Mouse (Mus musculus) adrenal gland, adult 18-20 months (tissue): Measurements from ENCODE around the gene Fndc1. TPM values are rescaled to one million over a fixed set of nuclear protein-coding genes. Genes with fewer than 3 reads are reported as not detected.

ENCODE experiments used
- DNase-seq, 2 experiments: peaks; one replicate each; pipeline ENCODE4 v3.0.0; 2021 to 2022; ENCODE audit warnings: low spot score in 2 of 2
- long read RNA-seq, 2 experiments: library from polyadenylated mRNA; stranded (forward); transcript quantifications; one replicate each; pipeline ENCODE4 v2.0.0; 2021
- total RNA-seq, 2 experiments: library from RNA; stranded (reverse); gene quantifications; 1 replicate in 1 of 2; 2 replicates in 1 of 2; pipeline ENCODE4 v1.2.3; 2021

The Fndc1 gene
- 10 to 100 TPM in 1 of 2 experiments, 1 to 10 TPM in 1; 4.7 to 10.3 TPM for total RNA-seq
- long read RNA-seq, experiment 1, partial matches to known transcripts = 2 of 4 reads
- long read RNA-seq, experiment 1, other reads (novel, unspliced or antisense) = 2 of 4 reads
- long read RNA-seq, experiment 2 = 0 reads

GRCm38 (mm10) chr17:7826819-7827515 is at the start of gene Fndc1:
Gene Fndc1 (minus strand): TSS chr17:7827302.
- DNase-seq = peak; percentile 55 to 69

GRCm38 (mm10) chr17:7876541-7876940 is 49.4 kb upstream of the Fndc1 start:
- DNase-seq = no peak

GRCm38 (mm10) chr17:7875941-7876461 is 48.9 kb upstream of the Fndc1 start:
- peak in 1 of 2 experiments; percentile 47 for DNase-seq

- no peak for DNase-seq
These were observed 47.9 kb upstream of the Fndc1 start for GRCm38 (mm10) chr17:7874776-7875531.

- DNase-seq = no peak
These were observed 46.3 kb upstream of the Fndc1 start for GRCm38 (mm10) chr17:7873382-7873781.

GRCm38 (mm10) chr17:7871800-7872199 is 44.7 kb upstream of the Fndc1 start:
- DNase-seq = no peak

- peak in 1 of 2 experiments; percentile 11 for DNase-seq
These were observed 43.9 kb upstream of the Fndc1 start for GRCm38 (mm10) chr17:7870862-7871605.

GRCm38 (mm10) chr17:7869114-7869513 is 42.0 kb upstream of the Fndc1 start:
- no peak for DNase-seq

GRCm38 (mm10) chr17:7868631-7869030 is 41.5 kb upstream of the Fndc1 start:
- DNase-seq = peak; percentile 75 to 83

- DNase-seq = no peak
These were observed 37.6 kb upstream of the Fndc1 start for GRCm38 (mm10) chr17:7864740-7865139.

GRCm38 (mm10) chr17:7863745-7864144 is 36.6 kb upstream of the Fndc1 start:
- DNase-seq = peak; percentile 80 to 83

- DNase-seq = no peak
These were observed 33.8 kb upstream of the Fndc1 start for GRCm38 (mm10) chr17:7860845-7861360.

- DNase-seq = no peak
These were observed 30.6 kb upstream of the Fndc1 start for GRCm38 (mm10) chr17:7857658-7858057.

GRCm38 (mm10) chr17:7855851-7856250 is 28.7 kb upstream of the Fndc1 start:
- DNase-seq = no peak

- no peak for DNase-seq
These were observed 24.9 kb upstream of the Fndc1 start for GRCm38 (mm10) chr17:7851979-7852378.

GRCm38 (mm10) chr17:7851527-7851926 is 24.4 kb upstream of the Fndc1 start:
- DNase-seq = no peak

GRCm38 (mm10) chr17:7850246-7850645 is 23.1 kb upstream of the Fndc1 start:
- no peak for DNase-seq

GRCm38 (mm10) chr17:7840505-7841290 is 13.6 kb upstream of the Fndc1 start:
- DNase-seq = no peak

- DNase-seq = no peak
These were observed 484 bp upstream of the Fndc1 start for GRCm38 (mm10) chr17:7827586-7827985.

GRCm38 (mm10) chr17:7825416-7825815 is 1.7 kb downstream of the Fndc1 start:
- no peak for DNase-seq
